Mouse (Mus musculus): ENCODE results near the gene Prune1. TPM values are rescaled to one million over a fixed set of nuclear protein-coding genes. Genes with fewer than 3 reads are reported as not detected.

Prune1 gene
- total and polyA plus RNA-seq, 2 experiments from 2014 or later, result 60.4 to 77.4 TPM

GRCm38 (mm10) chr3:95280747-95281146 is 1.1 kb downstream of the Prune1 start:
- no peak for TF ChIP-seq CTCF (IDR thresholded peaks at IDR 0.05; ENCODE audit: low read depth)
- peak overlapping the region; percentile 70 for H3K4me3 ChIP-seq (ENCODE audit: low read length)
- peak overlapping the region; percentile 90 for H3K27ac ChIP-seq
- peak overlapping the region; percentile 86 for H3K4me2 ChIP-seq (ENCODE audit: low read depth, low read length)
- WGBS, result 22% methylated on average over 8 of the region's 8 CpGs
- ATAC-seq (no peak), DNase-seq (ENCODE audit: low spot score) (peak; percentile 51)
- peaks cover 6% of the 10 kb centered on the region; the same call in 1 of the 2 replicates for H3K4me1 ChIP-seq (ENCODE audit: insufficient read depth, low read length)
- no peaks in the 10 kb centered on the region for H3K27me3 ChIP-seq (ENCODE audit: insufficient read depth, low read length)
- no peaks in the 10 kb centered on the region for H3K36me3 ChIP-seq (ENCODE audit: insufficient read depth, low read length)
- no peaks in the 10 kb centered on the region for H3K9me3 ChIP-seq (ENCODE audit: low read length)
- peak overlapping the region; percentile 82 for H3K9ac ChIP-seq (replicated peaks; ENCODE audit: low read length)

GRCm38 (mm10) chr3:95277149-95277551 is 4.7 kb downstream of the Prune1 start:
- WGBS, result 82% methylated on average over 1 of the region's 1 CpGs
- H3K27ac ChIP-seq, result no peak overlapping the region
- DNase-seq (ENCODE audit: low spot score) (no peak), ATAC-seq (no peak)
- H3K36me3 ChIP-seq (ENCODE audit: insufficient read depth, low read length), result 0 out of 2 replicates have a peak, but pooled peaks cover 1% of the 10 kb centered on the region
- H3K27me3 ChIP-seq (ENCODE audit: insufficient read depth, low read length), result no peaks in the 10 kb centered on the region
- TF ChIP-seq CTCF (IDR thresholded peaks at IDR 0.05; ENCODE audit: low read depth), result no peak
- H3K4me1 ChIP-seq (ENCODE audit: insufficient read depth, low read length), result no peaks in the 10 kb centered on the region
- no peak overlapping the region for H3K9ac ChIP-seq (replicated peaks; ENCODE audit: low read length)
- no peak overlapping the region for H3K4me2 ChIP-seq (ENCODE audit: low read depth, low read length)
- H3K4me3 ChIP-seq (ENCODE audit: low read length), result no peak overlapping the region
- no peaks in the 10 kb centered on the region for H3K9me3 ChIP-seq (ENCODE audit: low read length)

GRCm38 (mm10) chr3:95276428-95276934 is 5.4 kb downstream of the Prune1 start:
- Histone ChIP-seq H3K4me1 (ENCODE audit: insufficient read depth, low read length) (no peaks in the 10 kb centered on the region), H3K4me3 (ENCODE audit: low read length) (no peak overlapping the region), H3K27ac (no peak overlapping the region), H3K9ac (replicated peaks; ENCODE audit: low read length) (no peak overlapping the region), H3K36me3 (ENCODE audit: insufficient read depth, low read length) (0 out of 2 replicates have a peak, but pooled peaks cover 3% of the 10 kb centered on the region), H3K9me3 (ENCODE audit: low read length) (no peaks in the 10 kb centered on the region), H3K4me2 (ENCODE audit: low read depth, low read length) (no peak overlapping the region), H3K27me3 (ENCODE audit: insufficient read depth, low read length) (no peaks in the 10 kb centered on the region)
- 84% methylated on average over 5 of the region's 5 CpGs for WGBS
- ATAC-seq (no peak), DNase-seq (ENCODE audit: low spot score) (no peak)
- no peak for TF ChIP-seq CTCF (IDR thresholded peaks at IDR 0.05; ENCODE audit: low read depth)

GRCm38 (mm10) chr3:95275161-95275560 is 6.7 kb downstream of the Prune1 start:
- Histone ChIP-seq H3K4me1 (ENCODE audit: insufficient read depth, low read length) (no peaks in the 10 kb centered on the region), H3K9me3 (ENCODE audit: low read length) (no peaks in the 10 kb centered on the region), H3K9ac (replicated peaks; ENCODE audit: low read length) (no peak overlapping the region), H3K4me3 (ENCODE audit: low read length) (no peak overlapping the region), H3K4me2 (ENCODE audit: low read depth, low read length) (no peak overlapping the region), H3K27ac (no peak overlapping the region), H3K36me3 (ENCODE audit: insufficient read depth, low read length) (0 out of 2 replicates have a peak, but pooled peaks cover 3% of the 10 kb centered on the region), H3K27me3 (ENCODE audit: insufficient read depth, low read length) (no peaks in the 10 kb centered on the region)
- no peak for TF ChIP-seq CTCF (IDR thresholded peaks at IDR 0.05; ENCODE audit: low read depth)
- WGBS, result 79% methylated on average over 6 of the region's 6 CpGs
- ATAC-seq, result no peak
- no peak for DNase-seq (ENCODE audit: low spot score)

GRCm38 (mm10) chr3:95274453-95274852 is 7.4 kb downstream of the Prune1 start:
- no peaks in the 10 kb centered on the region for H3K27me3 ChIP-seq (ENCODE audit: insufficient read depth, low read length)
- H3K4me2 ChIP-seq (ENCODE audit: low read depth, low read length), result no peak overlapping the region
- H3K4me1 ChIP-seq (ENCODE audit: insufficient read depth, low read length), result no peaks in the 10 kb centered on the region
- peaks cover 3% of the 10 kb centered on the region; the same call in 1 of the 2 replicates for H3K36me3 ChIP-seq (ENCODE audit: insufficient read depth, low read length)
- ATAC-seq (no peak), DNase-seq (ENCODE audit: low spot score) (no peak)
- no peak overlapping the region for H3K4me3 ChIP-seq (ENCODE audit: low read length)
- H3K9ac ChIP-seq (replicated peaks; ENCODE audit: low read length), result no peak overlapping the region
- WGBS, result 95% methylated on average over 4 of the region's 4 CpGs
- no peaks in the 10 kb centered on the region for H3K9me3 ChIP-seq (ENCODE audit: low read length)
- no peak overlapping the region for H3K27ac ChIP-seq
- no peak for TF ChIP-seq CTCF (IDR thresholded peaks at IDR 0.05; ENCODE audit: low read depth)

GRCm38 (mm10) chr3:95273471-95273870 is 8.4 kb downstream of the Prune1 start:
- Histone ChIP-seq H3K4me1 (ENCODE audit: insufficient read depth, low read length) (no peaks in the 10 kb centered on the region), H3K36me3 (ENCODE audit: insufficient read depth, low read length) (peaks cover 8% of the 10 kb centered on the region; the same call in 1 of the 2 replicates), H3K27ac (no peak overlapping the region), H3K27me3 (ENCODE audit: insufficient read depth, low read length) (no peaks in the 10 kb centered on the region), H3K9ac (replicated peaks; ENCODE audit: low read length) (no peak overlapping the region), H3K9me3 (ENCODE audit: low read length) (no peaks in the 10 kb centered on the region), H3K4me3 (ENCODE audit: low read length) (no peak overlapping the region), H3K4me2 (ENCODE audit: low read depth, low read length) (no peak overlapping the region)
- TF ChIP-seq CTCF (IDR thresholded peaks at IDR 0.05; ENCODE audit: low read depth), result no peak
- no peak for ATAC-seq
- 76% methylated on average over 5 of the region's 5 CpGs for WGBS
- DNase-seq (ENCODE audit: low spot score), result peak; percentile 21

- Histone ChIP-seq H3K4me1 (ENCODE audit: insufficient read depth, low read length) (no peaks in the 10 kb centered on the region), H3K36me3 (ENCODE audit: insufficient read depth, low read length) (peaks cover 22% of the 10 kb centered on the region; the same call in 1 of the 2 replicates), H3K9ac (replicated peaks; ENCODE audit: low read length) (no peak overlapping the region), H3K27me3 (ENCODE audit: insufficient read depth, low read length) (no peaks in the 10 kb centered on the region), H3K27ac (no peak overlapping the region), H3K9me3 (ENCODE audit: low read length) (no peaks in the 10 kb centered on the region), H3K4me2 (ENCODE audit: low read depth, low read length) (no peak overlapping the region), H3K4me3 (ENCODE audit: low read length) (no peak overlapping the region)
- DNase-seq (ENCODE audit: low spot score) (no peak), ATAC-seq (no peak)
- TF ChIP-seq CTCF (IDR thresholded peaks at IDR 0.05; ENCODE audit: low read depth), result no peak
- WGBS, result 83% methylated on average over 12 of the region's 12 CpGs
These were observed 11.0 kb downstream of the Prune1 start for GRCm38 (mm10) chr3:95270766-95271364.
